Mouse (Mus musculus) mouse trophoblast stem cell (cell line): ENCODE data around the gene Cenpu.

ENCODE experiments used
- in situ Hi-C, 2 experiments: fragments of 300-500 bp; cut with MseI, MboI; formaldehyde crosslinking; loops; 2 replicates in 1 of 2; 3 replicates in 1 of 2; pipeline ENCODE4 v1.15.1; 2025

Gene Cenpu

GRCm38 (mm10) chr8:46598753-46599152 lies 46.9 kb downstream of the Cenpu start:
- in situ Hi-C loops = no loop called here

- in situ Hi-C loops = no loop called here
These were observed 47.6 kb downstream of the Cenpu start for GRCm38 (mm10) chr8:46599314-46599904.

GRCm38 (mm10) chr8:46600959-46601707 lies 49.3 kb downstream of the Cenpu start:
- in situ Hi-C loops = no loop called here

GRCm38 (mm10) chr8:46603587-46603986 lies 51.8 kb downstream of the Cenpu start:
- in situ Hi-C loops = no loop called here

- in situ Hi-C loops = no loop called here
These were observed 55.1 kb downstream of the Cenpu start for GRCm38 (mm10) chr8:46606930-46607329.

- in situ Hi-C loops = no loop called here
These were observed 59.7 kb downstream of the Cenpu start for GRCm38 (mm10) chr8:46611557-46611956.

- in situ Hi-C loops = no loop called here
These were observed 61.1 kb downstream of the Cenpu start for GRCm38 (mm10) chr8:46612913-46613312.

- in situ Hi-C loops = no loop called here
These were observed 61.5 kb downstream of the Cenpu start for GRCm38 (mm10) chr8:46613377-46613776.

- in situ Hi-C loops = no loop called here
These were observed 64.1 kb downstream of the Cenpu start for GRCm38 (mm10) chr8:46615936-46616335.

GRCm38 (mm10) chr8:46616879-46617689 lies 65.3 kb downstream of the Cenpu start, which contains the start of the genes Primpol and Casp3:
Primpol (minus strand) TSS chr8:46617212.
Casp3 (plus strand) TSS chr8:46617291.
- in situ Hi-C loops = no loop called here

GRCm38 (mm10) chr8:46617690-46618620 lies 66.1 kb downstream of the Cenpu start:
- in situ Hi-C loops = no loop called here

GRCm38 (mm10) chr8:46618639-46619320 lies 67.0 kb downstream of the Cenpu start:
- in situ Hi-C loops = no loop called here

GRCm38 (mm10) chr8:46622446-46623270 lies 70.8 kb downstream of the Cenpu start:
- in situ Hi-C loops = no loop called here

- in situ Hi-C loops = no loop called here
These were observed 73.3 kb downstream of the Cenpu start for GRCm38 (mm10) chr8:46625166-46625565.

GRCm38 (mm10) chr8:46626642-46627041 lies 74.8 kb downstream of the Cenpu start:
- in situ Hi-C loops = no loop called here

- in situ Hi-C loops = no loop called here
These were observed 76.1 kb downstream of the Cenpu start for GRCm38 (mm10) chr8:46627881-46628280.

- in situ Hi-C loops = no loop called here
These were observed 76.8 kb downstream of the Cenpu start for GRCm38 (mm10) chr8:46628645-46629044.
